Mouse (Mus musculus) liver, adult (tissue): ENCODE data around the gene Ccdc180.

Source experiments
- GATA4 ChIP-seq: IDR thresholded peaks from 2 replicates; pipeline ENCODE4 v1.6.1; 2014; ENCODE audit warnings: mild to moderate bottlenecking, low read length; ENCODE audit not compliant: insufficient replicate concordance

The Ccdc180 gene

GRCm38 (mm10) chr4:45976931-45977667 lies 87.0 kb downstream of the Ccdc180 start:
- no peak for TF ChIP-seq GATA4

DNA sequence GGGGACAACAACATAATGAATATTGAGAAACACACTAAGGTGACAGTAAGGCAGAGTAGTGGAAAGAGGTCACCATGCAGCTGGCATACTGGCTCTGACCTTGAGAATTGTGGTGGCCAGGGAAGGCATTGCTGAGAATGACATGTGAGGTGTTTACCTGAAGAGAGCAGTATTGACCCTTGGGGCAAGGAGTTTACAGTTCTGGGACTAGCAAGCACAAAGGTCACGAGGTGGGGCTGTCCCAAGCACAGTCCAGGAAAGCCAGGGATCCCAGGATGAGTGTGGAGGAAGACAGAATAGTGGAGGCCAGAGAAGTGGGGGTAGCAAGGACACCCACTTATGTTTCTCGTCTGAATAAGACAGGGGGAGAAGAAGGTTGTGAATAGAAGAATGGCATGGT lies 89.8 kb downstream of the Ccdc180 start:
- TF ChIP-seq GATA4 = no peak

DNA sequence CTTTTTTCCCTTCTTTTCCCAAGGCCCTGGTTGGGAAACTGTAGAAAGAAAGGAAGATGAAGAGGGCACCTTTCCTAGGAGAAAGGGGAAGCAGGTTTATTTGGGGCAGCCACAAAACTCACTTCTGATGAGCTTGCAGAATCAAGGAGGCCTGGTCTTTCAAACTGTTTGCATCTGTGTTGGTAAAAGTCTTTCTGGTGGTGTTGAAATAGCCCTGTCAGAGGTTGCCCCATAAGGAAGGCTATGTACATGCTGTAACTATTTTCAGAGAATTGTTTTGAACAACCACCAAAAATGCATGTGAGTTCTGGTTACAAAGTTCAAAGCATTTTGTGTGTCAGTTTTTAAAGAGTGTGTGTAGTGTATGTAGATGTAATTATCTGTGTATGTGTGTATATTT lies 91.0 kb downstream of the Ccdc180 start:
- no peak for TF ChIP-seq GATA4

DNA sequence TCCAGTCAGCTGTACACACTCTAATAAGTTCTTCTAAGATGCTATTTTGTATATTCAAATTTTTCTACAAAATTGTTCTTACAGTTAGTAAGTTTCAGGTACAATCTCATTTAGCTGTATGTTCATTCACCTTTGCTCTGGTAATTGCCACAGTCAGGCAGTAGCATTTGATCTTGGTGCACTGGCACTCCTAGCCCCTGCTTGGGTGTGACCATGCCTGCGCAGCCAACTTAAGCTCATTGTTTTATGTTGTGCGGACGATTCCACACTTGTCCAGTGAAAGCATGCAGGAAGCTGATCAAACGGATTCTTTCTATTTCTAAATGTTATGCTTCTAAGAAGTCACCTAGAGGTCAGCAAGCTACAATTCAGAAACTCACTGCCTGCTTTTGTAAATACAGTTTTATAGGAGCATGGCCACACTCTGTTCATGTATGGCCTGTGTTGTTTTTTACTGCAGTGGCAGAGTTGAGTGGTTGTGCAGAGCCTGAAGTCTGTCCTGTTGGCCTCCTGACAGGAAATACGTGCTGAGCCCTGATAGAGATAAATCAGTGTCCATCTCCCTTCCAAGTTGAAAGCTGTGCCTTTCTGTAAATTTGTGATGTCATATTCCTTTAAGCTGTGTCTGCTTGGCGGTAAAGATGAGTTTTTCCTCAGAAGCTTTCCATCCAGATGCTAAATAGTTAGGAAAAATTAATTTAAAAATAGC lies 100.5 kb downstream of the Ccdc180 start:
- TF ChIP-seq GATA4 = no peak; the same call in 1 of the 2 replicates

DNA sequence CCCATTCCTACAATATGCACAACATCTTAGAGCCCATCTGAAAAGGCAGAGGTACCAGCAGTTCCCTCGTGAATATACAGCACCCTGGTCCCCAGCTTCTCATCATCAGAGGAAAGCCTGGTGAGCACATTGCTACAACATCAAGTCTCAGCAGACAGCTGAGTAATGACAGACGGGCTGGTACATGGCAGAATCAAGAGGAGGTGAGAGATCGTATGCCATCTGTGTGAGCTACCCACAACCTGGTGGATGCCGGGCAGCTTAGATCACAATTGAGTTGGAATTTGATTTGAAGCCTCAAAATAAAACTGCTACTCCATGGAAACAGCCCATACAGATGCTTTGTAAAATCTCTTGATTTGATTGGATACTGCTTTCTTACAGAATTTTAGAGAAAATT lies 108.4 kb downstream of the Ccdc180 start:
- TF ChIP-seq GATA4 = no peak
